Mouse (Mus musculus): ENCODE measurements around the gene Atp7b.

Atp7b gene

DNA sequence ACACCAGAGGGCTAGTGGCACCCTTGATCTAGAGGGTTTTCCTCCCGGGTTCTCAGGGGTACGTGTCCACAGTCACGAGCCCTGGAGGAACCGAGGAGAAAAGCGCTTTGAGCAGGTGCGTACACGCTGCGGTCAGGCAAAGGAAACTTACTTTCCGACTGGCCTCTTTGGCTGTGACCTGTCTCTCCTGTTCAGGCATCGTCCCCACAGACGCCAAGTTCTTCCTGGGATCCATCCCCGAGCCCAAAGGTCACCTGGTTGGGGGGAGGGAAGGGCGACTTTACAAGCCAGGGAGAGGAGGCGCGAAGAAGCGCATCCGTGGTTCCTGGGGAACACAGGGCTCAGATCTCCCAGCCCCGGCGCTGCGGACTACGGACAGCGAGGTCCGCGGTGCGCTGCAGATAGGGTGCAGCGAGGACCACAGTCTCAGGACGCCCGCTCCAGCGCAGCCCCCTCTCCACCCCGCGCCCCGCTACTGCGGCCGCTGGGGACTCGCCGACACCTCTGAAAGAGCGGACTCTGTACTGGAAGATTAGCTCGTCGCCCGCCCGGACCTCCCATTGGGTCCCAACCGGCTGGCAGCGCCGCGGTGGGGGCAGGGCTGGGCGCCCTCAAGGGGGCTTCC is at the start of gene Atp7b:
Gene Atp7b, minus strand, starts transcription at position 485 of the 625 bp plus-strand sequence.
- in situ Hi-C loops (cut with MboI; ENCODE audit: low pct_unique_long_range_greater_than_20kb in 1 of 2, low sequenced_read_pairs in 2 of 2, unreplicated experiment in 1 of 2): no loop called here

- in situ Hi-C loops (cut with MboI; ENCODE audit: low pct_unique_long_range_greater_than_20kb in 1 of 2, low sequenced_read_pairs in 2 of 2, unreplicated experiment in 1 of 2): no loop called here
Observed at GRCm38 (mm10) chr8:22107020-22107419, 46.9 kb upstream of the Atp7b start.

GRCm38 (mm10) chr8:22091568-22091967 is 31.5 kb upstream of the Atp7b start:
- in situ Hi-C loops (cut with MboI; ENCODE audit: low pct_unique_long_range_greater_than_20kb in 1 of 2, low sequenced_read_pairs in 2 of 2, unreplicated experiment in 1 of 2): no loop called here

- in situ Hi-C loops (cut with MboI; ENCODE audit: low pct_unique_long_range_greater_than_20kb in 1 of 2, low sequenced_read_pairs in 2 of 2, unreplicated experiment in 1 of 2): no loop called here
Observed at GRCm38 (mm10) chr8:22089226-22089625, 29.1 kb upstream of the Atp7b start.

- in situ Hi-C loops (cut with MboI; ENCODE audit: low pct_unique_long_range_greater_than_20kb in 1 of 2, low sequenced_read_pairs in 2 of 2, unreplicated experiment in 1 of 2): loop anchor here in 1 of 2 experiments (5.0 kb wide), 1 partner anchor 48 kb away; the partner anchor contains the start of gene Nek5
Observed at GRCm38 (mm10) chr8:22079313-22080007, 19.4 kb upstream of the Atp7b start.

DNA sequence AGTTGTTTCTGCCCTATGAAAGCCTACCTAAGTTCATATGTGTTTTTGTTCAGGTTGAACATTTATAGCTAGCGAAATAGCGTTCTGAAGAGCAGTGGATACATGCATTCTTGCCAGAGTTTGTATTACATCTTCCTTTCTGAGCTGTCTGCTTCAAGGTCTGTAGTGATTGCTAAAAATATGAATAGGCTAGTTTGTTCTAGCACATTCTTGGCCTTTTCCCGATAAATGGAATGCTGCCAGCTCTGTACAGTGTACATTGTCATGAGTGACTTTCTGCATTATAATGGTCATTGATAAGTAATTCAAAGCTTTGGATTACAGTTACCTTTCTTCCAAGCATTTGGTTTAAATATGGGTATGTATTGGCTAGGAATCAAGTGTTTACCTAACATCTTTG is 1.0 kb upstream of the Atp7b start:
- in situ Hi-C loops (cut with MboI; ENCODE audit: low pct_unique_long_range_greater_than_20kb in 1 of 2, low sequenced_read_pairs in 2 of 2, unreplicated experiment in 1 of 2): no loop called here

GRCm38 (mm10) chr8:22060446-22060889 is 363 bp upstream of the Atp7b start, which contains the start of gene Alg11:
Gene Alg11, plus strand, starts transcription at chr8:22060721.
- in situ Hi-C loops (cut with MboI; ENCODE audit: low pct_unique_long_range_greater_than_20kb in 1 of 2, low sequenced_read_pairs in 2 of 2, unreplicated experiment in 1 of 2): no loop called here

DNA sequence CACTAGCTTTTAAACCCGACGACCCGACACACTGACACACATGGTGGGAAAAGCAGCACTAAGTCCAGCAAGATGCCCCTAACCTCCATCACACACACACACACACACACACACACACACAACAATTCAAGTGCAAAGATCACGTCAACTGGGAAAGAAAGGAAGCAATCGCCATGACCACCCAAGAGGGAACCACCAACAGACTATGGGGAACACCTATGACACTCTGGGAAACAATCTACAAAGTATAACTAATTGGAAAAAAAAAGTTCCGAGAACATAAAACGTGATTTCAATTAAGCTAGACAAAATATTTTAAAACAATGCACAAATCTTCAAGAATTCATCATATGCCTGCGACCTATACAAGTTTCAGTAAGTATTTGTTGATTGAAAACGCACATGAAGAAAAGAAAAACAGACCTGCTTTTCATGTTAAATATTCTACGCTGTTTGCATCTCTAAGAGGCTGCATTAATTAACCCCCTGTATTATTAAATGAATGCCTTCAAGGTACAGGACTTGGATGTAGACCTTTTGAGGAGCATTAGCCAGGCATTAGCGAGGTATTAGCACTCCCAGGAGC is 859 bp downstream of the Atp7b start:
- in situ Hi-C loops (cut with MboI; ENCODE audit: low pct_unique_long_range_greater_than_20kb in 1 of 2, low sequenced_read_pairs in 2 of 2, unreplicated experiment in 1 of 2): no loop called here

DNA sequence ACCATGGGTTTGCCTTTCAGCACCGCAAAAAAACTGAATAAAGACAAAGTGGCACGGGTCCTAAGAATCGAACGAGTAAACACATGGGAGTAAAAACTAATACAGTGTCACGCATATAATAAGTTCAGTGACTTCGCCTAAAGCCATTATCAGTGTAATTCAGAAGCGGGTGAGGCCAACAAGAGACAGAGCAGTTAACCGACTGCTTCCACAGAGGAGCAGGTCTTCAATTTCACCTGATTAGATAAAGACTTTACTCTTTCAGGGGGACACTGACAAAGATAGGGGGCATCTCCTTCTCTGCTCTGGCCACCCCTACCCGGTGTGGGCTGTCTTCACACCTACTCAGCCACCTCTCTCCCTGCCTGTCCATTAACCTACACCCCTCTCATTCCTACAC is 1.7 kb downstream of the Atp7b start:
- in situ Hi-C loops (cut with MboI; ENCODE audit: low pct_unique_long_range_greater_than_20kb in 1 of 2, low sequenced_read_pairs in 2 of 2, unreplicated experiment in 1 of 2): no loop called here

DNA sequence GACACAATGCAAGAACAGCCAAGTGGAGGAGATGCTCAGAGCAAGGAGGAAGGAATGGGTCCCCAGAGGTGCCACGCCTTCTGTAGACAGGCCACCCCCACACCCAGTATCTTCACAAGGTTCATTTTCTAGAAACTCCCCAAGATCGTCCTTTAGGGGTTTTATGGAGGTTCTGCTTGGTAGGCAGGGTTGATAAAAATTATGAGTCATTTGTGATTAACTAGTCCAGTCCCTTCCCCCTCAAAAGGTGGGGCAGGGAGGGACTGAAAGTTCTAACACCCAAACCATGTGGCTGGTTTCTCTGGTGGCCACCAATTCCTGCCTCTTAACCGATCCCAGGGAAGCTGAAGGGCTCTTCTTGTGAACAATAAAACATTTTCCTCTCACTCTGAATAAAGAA is 3.3 kb downstream of the Atp7b start:
- in situ Hi-C loops (cut with MboI; ENCODE audit: low pct_unique_long_range_greater_than_20kb in 1 of 2, low sequenced_read_pairs in 2 of 2, unreplicated experiment in 1 of 2): no loop called here

GRCm38 (mm10) chr8:22055492-22055877 is 4.6 kb downstream of the Atp7b start:
- in situ Hi-C loops (cut with MboI; ENCODE audit: low pct_unique_long_range_greater_than_20kb in 1 of 2, low sequenced_read_pairs in 2 of 2, unreplicated experiment in 1 of 2): no loop called here

GRCm38 (mm10) chr8:22054674-22055491 is 5.2 kb downstream of the Atp7b start:
- in situ Hi-C loops (cut with MboI; ENCODE audit: low pct_unique_long_range_greater_than_20kb in 1 of 2, low sequenced_read_pairs in 2 of 2, unreplicated experiment in 1 of 2): no loop called here

- in situ Hi-C loops (cut with MboI; ENCODE audit: low pct_unique_long_range_greater_than_20kb in 1 of 2, low sequenced_read_pairs in 2 of 2, unreplicated experiment in 1 of 2): no loop called here
Observed at GRCm38 (mm10) chr8:22047699-22048464, 12.2 kb downstream of the Atp7b start.

DNA sequence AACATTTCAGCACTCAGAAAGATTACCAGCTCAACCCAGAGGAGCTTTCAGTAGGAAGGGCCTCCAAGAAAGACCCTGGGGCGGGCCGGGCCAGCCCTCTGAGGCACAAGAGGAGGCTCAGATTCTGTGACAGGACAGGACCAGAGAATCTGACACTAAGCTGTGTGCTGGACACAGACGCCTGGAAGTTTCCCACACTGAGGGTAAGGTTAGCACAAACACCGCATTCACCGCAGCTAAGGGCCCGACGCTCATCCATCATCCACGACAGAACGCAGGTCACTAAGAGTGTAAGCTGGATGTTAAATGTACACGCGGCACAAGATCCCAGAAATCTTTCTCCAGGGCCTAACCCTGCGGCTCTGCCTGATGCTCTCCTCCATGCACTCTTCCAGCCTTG is 16.4 kb downstream of the Atp7b start:
- in situ Hi-C loops (cut with MboI; ENCODE audit: low pct_unique_long_range_greater_than_20kb in 1 of 2, low sequenced_read_pairs in 2 of 2, unreplicated experiment in 1 of 2): no loop called here

DNA sequence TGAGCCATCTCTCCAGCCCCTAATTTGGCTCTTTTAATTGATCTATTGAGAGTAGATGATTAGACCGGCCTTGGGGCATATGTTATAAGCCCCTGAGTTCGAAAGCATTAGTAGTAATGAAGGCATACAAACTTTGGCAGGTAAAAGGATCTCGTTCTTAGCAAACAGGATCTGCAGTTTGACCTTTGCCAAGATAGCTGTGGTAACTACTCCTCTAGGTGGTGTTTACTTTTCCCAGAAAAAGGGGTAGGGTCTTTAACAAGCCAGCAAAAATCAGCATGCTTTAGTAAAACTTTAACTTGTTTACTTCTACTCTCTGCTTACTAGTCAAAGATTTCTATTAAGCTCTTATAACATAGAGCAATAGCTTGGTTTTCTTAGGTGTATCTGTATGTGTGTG is 17.6 kb downstream of the Atp7b start:
- in situ Hi-C loops (cut with MboI; ENCODE audit: low pct_unique_long_range_greater_than_20kb in 1 of 2, low sequenced_read_pairs in 2 of 2, unreplicated experiment in 1 of 2): no loop called here

DNA sequence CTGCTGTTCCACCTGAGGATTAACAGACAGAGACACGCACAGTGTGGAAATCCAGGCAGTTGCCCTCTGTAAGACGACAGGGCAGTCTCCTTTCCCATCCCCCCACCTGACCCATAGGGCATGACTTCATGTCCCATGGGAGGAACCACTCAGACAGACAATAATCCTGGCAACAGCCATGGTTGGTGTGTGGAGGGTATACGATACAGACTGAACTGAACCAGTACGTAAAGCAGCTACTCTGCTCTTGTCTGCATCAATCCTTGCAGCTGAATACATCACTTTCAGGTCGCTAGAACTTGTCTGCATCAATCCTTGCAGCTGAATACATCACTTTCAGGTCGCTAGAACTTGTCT is 20.0 kb downstream of the Atp7b start:
- in situ Hi-C loops (cut with MboI; ENCODE audit: low pct_unique_long_range_greater_than_20kb in 1 of 2, low sequenced_read_pairs in 2 of 2, unreplicated experiment in 1 of 2): no loop called here

DNA sequence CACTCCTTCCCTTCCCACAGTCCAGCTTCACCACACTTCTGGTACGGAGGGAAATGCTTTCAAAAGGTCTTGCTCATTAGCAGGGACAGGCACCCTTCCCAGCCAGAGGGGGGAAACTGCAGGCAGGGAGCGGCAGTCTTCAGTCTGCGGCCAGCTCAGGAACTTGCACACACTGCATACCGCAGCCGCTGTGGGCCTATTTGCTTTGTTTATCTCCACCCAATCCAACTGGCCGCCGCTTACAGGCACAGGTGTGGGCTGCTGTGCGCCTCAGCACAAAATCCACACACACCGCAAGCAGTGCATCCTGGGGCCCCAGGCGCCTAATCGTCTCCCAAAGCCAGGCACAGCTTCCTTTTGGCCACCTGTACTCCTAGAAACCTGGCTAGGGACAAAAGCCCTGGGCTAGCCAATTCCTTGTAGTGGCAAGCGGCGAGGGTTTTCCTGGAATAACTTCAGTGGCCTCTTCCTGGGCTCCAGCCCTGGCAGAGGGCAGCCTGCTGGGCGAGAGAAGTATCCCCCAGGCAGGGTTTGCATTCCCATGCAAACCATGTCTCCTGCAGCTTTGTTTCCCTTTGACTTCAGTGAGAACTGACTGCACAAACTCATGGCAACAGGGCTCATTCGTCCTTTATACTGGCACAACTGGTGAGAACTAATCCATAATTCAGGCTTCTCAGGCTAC is 20.5 kb downstream of the Atp7b start:
- in situ Hi-C loops (cut with MboI; ENCODE audit: low pct_unique_long_range_greater_than_20kb in 1 of 2, low sequenced_read_pairs in 2 of 2, unreplicated experiment in 1 of 2): no loop called here

- in situ Hi-C loops (cut with MboI; ENCODE audit: low pct_unique_long_range_greater_than_20kb in 1 of 2, low sequenced_read_pairs in 2 of 2, unreplicated experiment in 1 of 2): no loop called here
Observed at GRCm38 (mm10) chr8:22037022-22037421, 23.1 kb downstream of the Atp7b start.
